Mouse (Mus musculus) bone marrow macrophage, adult 2 months (primary cell): ENCODE results near the gene Alg3. TPM values are rescaled to one million over a fixed set of nuclear protein-coding genes. Genes with fewer than 3 reads are reported as not detected.

Source experiments
- H3K27ac ChIP-seq: 2 replicates; pipeline ENCODE4 v1.5.1; 2012; ENCODE audit warnings: low read depth, low read length; ENCODE audit not compliant: insufficient read depth
- H3K4me1 ChIP-seq: 2 replicates; pipeline ENCODE4 v1.6.1; 2012; ENCODE audit warnings: low read length; ENCODE audit not compliant: control insufficient read depth, insufficient read depth
- H3K4me3 ChIP-seq: 2 replicates; pipeline ENCODE4 v1.5.1; 2012; ENCODE audit warnings: mild to moderate bottlenecking, low read length, moderate library complexity; ENCODE audit not compliant: insufficient read depth
- CTCF ChIP-seq: IDR thresholded peaks from 2 replicates; pipeline ENCODE4 v1.5.1; 2012; ENCODE audit warnings: low read depth, mild to moderate bottlenecking, low read length, moderate library complexity
- POLR2A ChIP-seq: IDR thresholded peaks from 2 replicates; pipeline ENCODE4 v1.6.1; 2012; ENCODE audit warnings: mild to moderate bottlenecking, low read depth, low read length, borderline replicate concordance
- polyA plus RNA-seq: library from polyadenylated mRNA; stranded (reverse); fragments of >200 nt; gene quantifications from 2 replicates; pipeline ENCODE4 v1.2.4, GENCODE M21; 2012; ENCODE audit not compliant: missing spikeins, insufficient read depth, insufficient read length

Gene Alg3
- polyA plus RNA-seq, 1 experiment, result 13.1 TPM

GRCm38 (mm10) chr16:20610501-20611356 is 806 bp downstream of the Alg3 start:
- Histone ChIP-seq H3K4me1 (peaks cover 4% of the 10 kb centered on the region; the same call in 1 of the 2 replicates), H3K4me3 (peak overlapping the region; percentile 75), H3K27ac (peak overlapping the region; percentile 66)
- no peak for TF ChIP-seq CTCF
- TF ChIP-seq POLR2A, result peak; percentile 95

DNA sequence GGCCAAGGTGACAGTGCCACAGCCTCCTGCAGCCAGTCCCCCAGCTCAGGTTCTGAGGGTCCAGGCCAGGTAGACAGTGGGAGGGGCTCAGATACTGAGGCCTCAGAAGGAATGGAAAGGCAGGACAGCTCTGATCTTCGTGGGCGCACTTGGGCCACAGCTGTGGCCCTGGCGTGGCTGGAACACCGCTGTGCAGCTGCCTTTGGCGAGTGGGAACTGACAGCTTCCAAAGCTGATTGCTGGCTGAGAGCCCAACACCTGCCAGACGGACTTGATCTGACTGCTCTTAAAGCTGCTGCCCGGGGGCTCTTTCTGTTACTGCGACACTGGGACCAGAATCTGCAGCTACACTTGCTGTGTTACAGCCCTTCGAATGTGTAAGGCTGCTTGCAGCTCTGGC is 6.8 kb downstream of the Alg3 start:
- Histone ChIP-seq H3K4me3 (no peak overlapping the region), H3K27ac (no peak overlapping the region), H3K4me1 (peaks cover 4% of the 10 kb centered on the region; the same call in 1 of the 2 replicates)
- TF ChIP-seq CTCF (no peak), POLR2A (no peak)

DNA sequence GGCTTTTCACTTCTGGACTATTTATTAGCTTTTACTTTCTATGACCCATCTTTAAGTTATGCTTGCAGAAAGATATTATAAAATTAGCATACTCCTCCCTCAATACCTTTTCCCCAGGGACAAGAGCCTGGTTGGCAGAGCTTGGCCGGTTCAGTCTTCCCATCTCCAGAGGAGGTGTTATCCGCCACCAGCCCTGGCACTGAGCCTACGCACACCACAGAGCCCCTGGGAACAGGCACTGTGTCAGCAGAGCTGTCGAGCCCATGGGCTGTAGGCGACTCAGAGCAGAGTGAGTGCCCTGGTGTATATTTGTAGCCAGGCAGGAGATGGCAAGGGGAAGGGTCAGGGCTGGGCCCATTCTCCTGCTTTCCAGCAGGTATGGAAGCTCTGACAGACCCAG is 11.0 kb downstream of the Alg3 start:
- Histone ChIP-seq H3K4me1 (no peaks in the 10 kb centered on the region), H3K27ac (no peak overlapping the region), H3K4me3 (no peak overlapping the region)
- no peak for TF ChIP-seq CTCF
- TF ChIP-seq POLR2A, result no peak

GRCm38 (mm10) chr16:20596687-20597441 is 14.7 kb downstream of the Alg3 start:
- H3K4me3 ChIP-seq, result no peak overlapping the region
- no peak overlapping the region for H3K27ac ChIP-seq
- no peaks in the 10 kb centered on the region for H3K4me1 ChIP-seq
- no peak for TF ChIP-seq CTCF
- TF ChIP-seq POLR2A, result no peak

DNA sequence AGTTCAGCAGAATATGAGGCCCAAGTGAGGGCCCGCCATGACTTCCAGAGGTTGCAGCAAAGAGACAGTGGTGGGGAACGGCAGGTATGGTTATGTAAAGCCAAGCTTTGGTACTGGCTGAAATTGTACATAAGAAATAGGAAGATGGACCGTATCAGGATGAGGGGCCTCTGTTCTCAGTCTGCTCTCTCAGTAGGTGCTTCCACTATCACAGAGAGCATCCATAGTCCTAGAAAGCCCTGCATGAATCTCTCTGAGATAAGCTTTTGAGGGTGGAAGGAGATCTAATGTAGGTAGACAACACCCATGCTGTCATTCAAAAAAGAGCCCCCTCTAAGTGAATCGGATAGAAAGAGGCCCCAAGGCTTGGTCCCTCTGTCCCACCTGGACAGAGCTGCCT is 15.8 kb downstream of the Alg3 start:
- TF ChIP-seq CTCF (no peak), POLR2A (no peak)

GRCm38 (mm10) chr16:20595060-20595673 is 16.4 kb downstream of the Alg3 start:
- TF ChIP-seq CTCF (no peak), POLR2A (no peak)
- Histone ChIP-seq H3K4me3 (no peak overlapping the region), H3K4me1 (no peaks in the 10 kb centered on the region), H3K27ac (no peak overlapping the region)

More for the DNA sequence above, 15.8 kb downstream of the Alg3 start:
- H3K27ac ChIP-seq, result no peak overlapping the region
- no peak overlapping the region for H3K4me3 ChIP-seq
- H3K4me1 ChIP-seq, result no peaks in the 10 kb centered on the region

GRCm38 (mm10) chr16:20591076-20591705 is 20.3 kb downstream of the Alg3 start:
- no peak overlapping the region for H3K27ac ChIP-seq
- no peak for TF ChIP-seq CTCF
- H3K4me1 ChIP-seq, result no peaks in the 10 kb centered on the region
- no peak overlapping the region for H3K4me3 ChIP-seq

DNA sequence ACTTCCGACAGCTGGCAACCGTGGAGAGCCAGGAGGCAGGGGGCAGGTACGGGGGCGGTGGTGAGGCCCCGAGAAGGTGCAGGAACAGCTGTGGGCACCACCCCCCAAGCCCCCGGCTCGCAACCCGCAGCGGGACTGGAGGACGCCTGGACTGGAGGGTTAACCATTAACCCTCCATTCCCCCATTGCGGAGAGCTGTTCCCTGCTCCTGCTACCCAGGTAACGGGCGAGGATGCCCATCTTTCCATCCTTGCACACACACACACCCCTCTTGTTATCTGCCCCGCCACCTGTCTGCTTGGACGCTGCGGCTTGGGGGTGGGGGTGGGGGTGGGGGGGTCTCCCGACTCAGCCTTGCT is 20.9 kb downstream of the Alg3 start:
- no peaks in the 10 kb centered on the region for H3K4me1 ChIP-seq
- TF ChIP-seq POLR2A (no peak), CTCF (no peak)
- H3K27ac ChIP-seq, result no peak overlapping the region
- no peak overlapping the region for H3K4me3 ChIP-seq

DNA sequence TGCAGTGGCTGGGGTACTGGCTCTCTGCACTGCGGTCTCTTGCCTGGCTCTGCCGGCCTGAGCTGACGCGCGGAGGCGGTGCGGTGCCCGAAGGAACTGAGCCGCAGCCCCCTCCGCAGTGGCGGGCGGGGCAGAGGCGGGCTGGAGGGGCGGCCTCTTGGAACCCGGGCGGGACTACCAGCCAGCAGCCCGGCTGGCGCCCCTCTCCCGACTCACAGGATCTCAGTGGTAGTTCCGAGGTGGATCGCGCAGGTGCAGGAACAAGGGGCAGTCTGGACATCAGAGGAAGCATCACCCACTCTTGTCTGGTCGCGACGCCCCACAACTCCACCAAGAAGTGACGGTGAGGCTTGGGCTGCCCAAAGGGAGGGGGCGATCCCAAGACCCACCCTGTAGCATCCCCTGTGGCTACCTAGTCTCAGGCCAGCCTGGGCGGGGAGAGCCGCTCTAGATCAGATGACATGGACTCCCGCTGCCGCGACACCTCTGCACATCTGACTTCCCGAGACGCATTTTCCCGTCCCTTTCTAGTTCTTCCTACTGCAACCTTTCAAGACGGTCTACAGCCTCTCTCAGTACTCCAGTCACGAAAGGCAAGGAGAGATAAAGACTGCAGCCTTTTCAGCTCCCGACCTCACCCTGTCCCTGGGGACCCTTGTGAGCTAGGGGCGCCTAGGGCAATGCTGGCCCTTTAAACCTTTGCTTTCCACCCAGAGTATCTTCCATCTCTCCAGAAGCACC is 21.4 kb downstream of the Alg3 start:
- TF ChIP-seq CTCF (no peak), POLR2A (no peak)
- H3K4me1 ChIP-seq, result no peaks in the 10 kb centered on the region
- H3K4me3 ChIP-seq, result peak overlapping the region; percentile 28
- H3K27ac ChIP-seq, result no peak overlapping the region
